Mouse (Mus musculus) adrenal gland, adult 8-10 months (tissue): Measurements from ENCODE around the gene Lhx2. TPM values are rescaled to one million over a fixed set of nuclear protein-coding genes. Genes with fewer than 3 reads are reported as not detected.

Experiments used
- DNase-seq: peaks from one replicate; pipeline ENCODE4 v3.0.0; 2022
- total RNA-seq, 4 experiments: library from RNA; stranded (reverse); gene quantifications; 2 replicates each; pipeline ENCODE4 v1.2.4; 2022

The Lhx2 gene
- total RNA-seq, result not detected

GRCm38 (mm10) chr2:38338990-38339909, at the start of gene Lhx2:
Gene Lhx2, plus strand, starts transcription at chr2:38339281.
- no peak for DNase-seq

GRCm38 (mm10) chr2:38291526-38291925, 47.6 kb upstream of the Lhx2 start:
- DNase-seq, result peak; percentile 4

GRCm38 (mm10) chr2:38295939-38296338, 43.1 kb upstream of the Lhx2 start:
- no peak for DNase-seq

GRCm38 (mm10) chr2:38300941-38301340, 38.1 kb upstream of the Lhx2 start:
- no peak for DNase-seq

GRCm38 (mm10) chr2:38305152-38305551, 33.9 kb upstream of the Lhx2 start:
- no peak for DNase-seq

- no peak for DNase-seq
Measured at GRCm38 (mm10) chr2:38312921-38313320, 26.2 kb upstream of the Lhx2 start.

GRCm38 (mm10) chr2:38313399-38313798, 25.7 kb upstream of the Lhx2 start:
- DNase-seq, result no peak

GRCm38 (mm10) chr2:38319086-38319485, 20.0 kb upstream of the Lhx2 start:
- no peak for DNase-seq

GRCm38 (mm10) chr2:38320911-38321310, 18.2 kb upstream of the Lhx2 start:
- no peak for DNase-seq

GRCm38 (mm10) chr2:38323380-38323779, 15.7 kb upstream of the Lhx2 start:
- no peak for DNase-seq

GRCm38 (mm10) chr2:38326671-38327070, 12.4 kb upstream of the Lhx2 start:
- DNase-seq, result no peak

GRCm38 (mm10) chr2:38333586-38334119, 5.4 kb upstream of the Lhx2 start:
- DNase-seq, result no peak

- no peak for DNase-seq
Measured at GRCm38 (mm10) chr2:38336606-38337005, 2.5 kb upstream of the Lhx2 start.

- no peak for DNase-seq
Measured at GRCm38 (mm10) chr2:38337091-38337640, 1.9 kb upstream of the Lhx2 start.

GRCm38 (mm10) chr2:38337681-38338080, 1.4 kb upstream of the Lhx2 start:
- no peak for DNase-seq

GRCm38 (mm10) chr2:38338348-38338932, 641 bp upstream of the Lhx2 start:
- DNase-seq, result no peak

- no peak for DNase-seq
Measured at GRCm38 (mm10) chr2:38339910-38340625, 987 bp downstream of the Lhx2 start.

- DNase-seq, result no peak
Measured at GRCm38 (mm10) chr2:38340626-38341200, 1.6 kb downstream of the Lhx2 start.

- DNase-seq, result no peak
Measured at GRCm38 (mm10) chr2:38343573-38343972, 4.5 kb downstream of the Lhx2 start.

- DNase-seq, result no peak
Measured at GRCm38 (mm10) chr2:38344727-38345126, 5.6 kb downstream of the Lhx2 start.

- no peak for DNase-seq
Measured at GRCm38 (mm10) chr2:38346417-38346816, 7.3 kb downstream of the Lhx2 start.
